In genomic region chr7:101296252-101297022, GRCm38 (mm10) we compare ENCODE assay signal across 8 mouse cellular contexts. TPM values are rescaled to one million over a fixed set of nuclear protein-coding genes. Genes with fewer than 3 reads are reported as not detected.
DNase-seq lines count a peak whose midpoint lies in the region; ATAC-seq lines count a peak whose summit lies in the region.

No protein-coding gene starts in this region.

- peak; percentile 85 for ATAC-seq in midbrain, embryonic 11.5 days (ENCODE audit: low FRiP score)

- H3K27me3 ChIP-seq in limb, embryonic 10.5 days (ENCODE audit: low read depth, poor library complexity, severe bottlenecking): peaks cover 43% of the 10 kb centered on the region
- H3K27me3 ChIP-seq in midbrain, embryonic 11.5 days (ENCODE audit: control insufficient read depth, insufficient read depth, low read length): peaks cover 7% of the 10 kb centered on the region; the same call in 1 of the 2 replicates

- DNase-seq in adrenal gland, adult 18-20 months (ENCODE audit: low spot score in 2 of 2): peak; percentile 51 to 54
- peak; percentile 71 to 78 for DNase-seq in cerebellum, postnatal 4 days (ENCODE audit: low spot score in 2 of 2)
- peak; percentile 46 to 77 for DNase-seq in gastrocnemius, postnatal 4 days (ENCODE audit: low spot score in 2 of 2)
- DNase-seq in kidney, adult 8-10 months: peak; percentile 69 to 77
- peak; percentile 87 for DNase-seq in limb, embryonic 10.5 days (ENCODE audit: low spot score)
- peak; percentile 98 for DNase-seq in midbrain, embryonic 11.5 days (ENCODE audit: low spot score, missing footprints)
- peak; percentile 89 for DNase-seq in right cerebral cortex, postnatal 4 days
- no peak for DNase-seq in B cell, adult 2 months

- H3K4me1 ChIP-seq in limb, embryonic 10.5 days: peaks cover 32% of the 10 kb centered on the region
- peaks cover 14% of the 10 kb centered on the region for H3K4me1 ChIP-seq in midbrain, embryonic 11.5 days (ENCODE audit: control insufficient read depth, insufficient read depth, low read length)

- peak overlapping the region; percentile 58 for H3K4me2 ChIP-seq in midbrain, embryonic 11.5 days

- H3K9ac ChIP-seq in midbrain, embryonic 11.5 days (ENCODE audit: low read length): peak overlapping the region; percentile 51

- WGBS in limb, embryonic 10.5 days: 10% methylated on average over 35 of the region's 35 CpGs
- 11% methylated on average over 35 of the region's 35 CpGs for WGBS in midbrain, embryonic 11.5 days

- H3K9me3 ChIP-seq in limb, embryonic 10.5 days (replicated peaks): no peaks in the 10 kb centered on the region
- no peaks in the 10 kb centered on the region for H3K9me3 ChIP-seq in midbrain, embryonic 11.5 days (ENCODE audit: control insufficient read depth, low read length)

- peak overlapping the region; percentile 45 for H3K4me3 ChIP-seq in limb, embryonic 10.5 days
- H3K4me3 ChIP-seq in midbrain, embryonic 11.5 days (ENCODE audit: low read depth, low read length): peak overlapping the region; percentile 24

- peak overlapping the region; percentile 59; the same call in 1 of the 2 replicates for H3K27ac ChIP-seq in limb, embryonic 10.5 days
- no peak overlapping the region for H3K27ac ChIP-seq in midbrain, embryonic 11.5 days (ENCODE audit: low read depth, low read length)

- H3K36me3 ChIP-seq in limb, embryonic 10.5 days: peaks cover 35% of the 10 kb centered on the region
- H3K36me3 ChIP-seq in midbrain, embryonic 11.5 days (ENCODE audit: control insufficient read depth, insufficient read depth, low read length): no peaks in the 10 kb centered on the region

RNA-seq across cellular contexts. Expression of gene Atg16l2, which starts 5.6 kb away (rescaled TPM):
- 10 to 100 TPM; 26.7 to 30.9 TPM for total RNA-seq in adrenal gland, adult 18-20 months (2021)
- 10 to 100 TPM in 1 of 2 experiments, 1 to 10 TPM in 1; 6.3 to 11.4 TPM for total RNA-seq in gastrocnemius, postnatal 4 days (2021)
- polyA plus RNA-seq in limb, embryonic 10.5 days (2016; fragmentation: Nextera tagmentation; extraction: Ambion mirVana): 19.6 and 23.0 TPM in 2 replicates
- polyA plus RNA-seq in midbrain, embryonic 11.5 days (2014; fragmentation: Nextera tagmentation; extraction: Ambion mirVana): 8.5 and 14.8 TPM in 2 replicates

RNA-seq across cellular contexts. Expression of gene Stard10, which starts 20.4 kb away (rescaled TPM):
- total RNA-seq in adrenal gland, adult 18-20 months (2021): 10 to 100 TPM; 38.1 to 90.0 TPM
- 1 to 10 TPM; 5.9 to 9.0 TPM for total RNA-seq in gastrocnemius, postnatal 4 days (2021)
- polyA plus RNA-seq in limb, embryonic 10.5 days (2016; fragmentation: Nextera tagmentation; extraction: Ambion mirVana): 10.1 and 11.7 TPM in 2 replicates
- polyA plus RNA-seq in midbrain, embryonic 11.5 days (2014; fragmentation: Nextera tagmentation; extraction: Ambion mirVana): 5.3 and 5.7 TPM in 2 replicates

RNA-seq across cellular contexts. Expression of gene Arap1, which starts 51.4 kb away (rescaled TPM):
- 10 to 100 TPM; 24.9 to 39.1 TPM for total RNA-seq in adrenal gland, adult 18-20 months (2021)
- 10 to 100 TPM; 49.2 to 57.4 TPM for total RNA-seq in gastrocnemius, postnatal 4 days (2021)
- 13.1 and 20.5 TPM in 2 replicates for polyA plus RNA-seq in limb, embryonic 10.5 days (2016; fragmentation: Nextera tagmentation; extraction: Ambion mirVana)
- polyA plus RNA-seq in midbrain, embryonic 11.5 days (2014; fragmentation: Nextera tagmentation; extraction: Ambion mirVana): 10.8 and 11.2 TPM in 2 replicates

Comparison
In these comparisons a context has a peak if more than half of its experiments do, and no peak if none do; other contexts are left out.
1. DNase-seq: peak in adrenal gland, adult 18-20 months (2 of 2), cerebellum, postnatal 4 days (2 of 2), gastrocnemius, postnatal 4 days (2 of 2), kidney, adult 8-10 months (2 of 2), limb, embryonic 10.5 days (single experiment), midbrain, embryonic 11.5 days (single experiment) and right cerebral cortex, postnatal 4 days (single experiment); none in B cell, adult 2 months (0 of 2).